Mouse (Mus musculus): ENCODE results near the gene Dgkq. TPM values are rescaled to one million over a fixed set of nuclear protein-coding genes. Genes with fewer than 3 reads are reported as not detected.

The Dgkq gene
- total RNA-seq (2018; cell fraction: chromatin; rRNA removed) = 100 to 1,000 TPM in 9 of 26 experiments, 10 to 100 TPM in 17; 31.3 to 213 (median 93.0) TPM
- 10 to 100 TPM in 2 of 26 experiments, 1 to 10 TPM in 24; 5.0 to 10.7 (median 7.4) TPM for total RNA-seq (2018; cell fraction: cytosol; rRNA removed)
- total RNA-seq (2018; cell fraction: nucleus; rRNA removed) = 10 to 100 TPM; 13.5 to 74.1 (median 32.1) TPM
- polyA plus RNA-seq (2018) = 5.8 to 11.1 TPM (median 8.4 TPM) in 3 replicates

GRCm38 (mm10) chr5:108668977-108669936 lies at the start of gene Dgkq:
TSS of gene Dgkq (minus strand) at chr5:108669672.
- 4% methylated on average over 43 of the region's 43 CpGs for WGBS (ENCODE audit: missing documents)
- Histone ChIP-seq H3K36me3 (ENCODE audit: inconsistent target) (peaks cover 31% of the 10 kb centered on the region), H3K4me3 (ENCODE audit: inconsistent target) (peak within 1 kb of the TSS; percentile 80), H3K27ac (peak within 1 kb of the TSS; percentile 95), H3K79me2 (ENCODE audit: inconsistent target) (peaks cover 22% of the 10 kb centered on the region)

GRCm38 (mm10) chr5:108718051-108718450 lies 48.6 kb upstream of the Dgkq start:
- no peaks in the 10 kb centered on the region for H3K36me3 ChIP-seq (ENCODE audit: inconsistent target)
- H3K4me3 ChIP-seq (ENCODE audit: inconsistent target) = no peak overlapping the region
- WGBS (ENCODE audit: missing documents) = 93% methylated on average over 4 of the region's 4 CpGs
- H3K27ac ChIP-seq = no peak overlapping the region
- H3K79me2 ChIP-seq (ENCODE audit: inconsistent target) = no peaks in the 10 kb centered on the region

GRCm38 (mm10) chr5:108715974-108716373 lies 46.5 kb upstream of the Dgkq start:
- 90% methylated on average over 1 of the region's 1 CpGs for WGBS (ENCODE audit: missing documents)
- H3K36me3 ChIP-seq (ENCODE audit: inconsistent target) = no peaks in the 10 kb centered on the region

DNA sequence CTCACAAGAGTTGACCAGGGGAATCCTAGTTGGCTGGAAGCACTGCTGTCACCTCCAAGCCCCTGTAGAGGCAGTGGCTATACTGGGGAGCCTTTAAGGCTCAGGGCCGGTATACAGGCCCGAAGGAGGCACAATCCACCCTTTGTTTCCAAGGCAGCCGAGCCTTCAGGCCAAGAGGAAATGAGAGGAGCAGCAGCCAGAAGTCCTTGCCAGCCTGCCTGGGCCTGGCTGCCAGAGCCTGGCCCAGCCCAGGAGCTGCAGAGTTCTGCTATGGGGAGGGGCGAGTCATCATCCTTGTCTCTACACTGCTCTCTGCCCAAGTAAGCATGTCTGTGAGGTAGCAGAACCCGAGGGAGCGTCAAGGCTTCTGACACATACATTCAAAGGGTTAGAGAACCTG lies 44.7 kb upstream of the Dgkq start:
- WGBS (ENCODE audit: missing documents) = 67% methylated on average over 6 of the region's 6 CpGs
- H3K36me3 ChIP-seq (ENCODE audit: inconsistent target) = no peaks in the 10 kb centered on the region
- H3K79me2 ChIP-seq (ENCODE audit: inconsistent target) = no peaks in the 10 kb centered on the region
- no peak overlapping the region for H3K27ac ChIP-seq
- H3K4me3 ChIP-seq (ENCODE audit: inconsistent target) = no peak overlapping the region

More at GRCm38 (mm10) chr5:108715974-108716373, 46.5 kb upstream of the Dgkq start:
- H3K79me2 ChIP-seq (ENCODE audit: inconsistent target) = no peaks in the 10 kb centered on the region
- no peak overlapping the region for H3K27ac ChIP-seq
- no peak overlapping the region for H3K4me3 ChIP-seq (ENCODE audit: inconsistent target)

DNA sequence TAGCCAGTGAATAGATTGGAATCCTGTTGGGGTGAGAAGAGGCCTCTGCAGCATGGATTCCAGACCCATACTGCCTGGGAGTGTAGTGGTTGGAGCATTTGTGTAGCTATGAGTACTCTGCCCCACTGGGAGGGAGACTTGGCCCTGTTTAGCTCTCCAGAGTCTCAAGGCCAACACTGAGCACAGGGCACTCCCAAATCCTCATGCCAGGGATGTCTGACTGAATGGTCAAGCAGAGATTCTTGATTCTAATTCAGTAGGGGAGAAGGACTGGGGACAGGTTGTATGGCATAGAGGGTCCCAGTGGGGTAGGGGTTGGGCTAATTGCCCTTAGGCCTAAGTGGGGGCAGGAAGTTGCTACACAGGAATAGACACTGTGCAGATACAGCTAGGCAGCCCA lies 44.2 kb upstream of the Dgkq start:
- no peaks in the 10 kb centered on the region for H3K79me2 ChIP-seq (ENCODE audit: inconsistent target)
- H3K4me3 ChIP-seq (ENCODE audit: inconsistent target) = no peak overlapping the region
- no peaks in the 10 kb centered on the region for H3K36me3 ChIP-seq (ENCODE audit: inconsistent target)
- no peak overlapping the region for H3K27ac ChIP-seq

- WGBS (ENCODE audit: missing documents) = 90% methylated on average over 2 of the region's 2 CpGs
- Histone ChIP-seq H3K4me3 (ENCODE audit: inconsistent target) (no peak overlapping the region), H3K79me2 (ENCODE audit: inconsistent target) (no peaks in the 10 kb centered on the region), H3K36me3 (ENCODE audit: inconsistent target) (no peaks in the 10 kb centered on the region), H3K27ac (no peak overlapping the region)
Measured at GRCm38 (mm10) chr5:108713096-108713495, 43.6 kb upstream of the Dgkq start.

DNA sequence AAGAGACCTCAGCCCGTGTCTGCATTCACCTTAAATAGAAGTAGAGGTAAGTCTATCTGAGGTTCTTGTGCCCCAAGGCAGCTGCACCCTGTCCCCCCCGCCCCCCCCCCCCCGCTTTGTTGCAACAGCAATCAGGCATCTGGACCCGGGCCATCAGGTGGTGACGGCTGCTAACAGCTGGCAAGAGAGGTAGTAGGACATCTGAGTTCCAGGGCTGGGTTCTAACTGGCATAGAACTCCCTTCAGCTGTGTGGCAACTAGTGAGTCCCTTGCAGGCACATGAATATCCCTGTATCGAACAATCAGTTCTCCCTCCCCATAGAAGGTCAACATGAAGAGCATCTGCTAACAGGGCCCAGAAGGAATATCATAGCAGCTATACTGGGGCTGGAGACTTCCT lies 42.5 kb upstream of the Dgkq start:
- no peaks in the 10 kb centered on the region for H3K79me2 ChIP-seq (ENCODE audit: inconsistent target)
- 71% methylated on average over 4 of the region's 6 CpGs for WGBS (ENCODE audit: missing documents)
- no peak overlapping the region for H3K27ac ChIP-seq

GRCm38 (mm10) chr5:108708981-108709731 lies 39.7 kb upstream of the Dgkq start:
- Histone ChIP-seq H3K79me2 (ENCODE audit: inconsistent target) (no peaks in the 10 kb centered on the region), H3K27ac (no peak overlapping the region), H3K36me3 (ENCODE audit: inconsistent target) (no peaks in the 10 kb centered on the region), H3K4me3 (ENCODE audit: inconsistent target) (no peak overlapping the region)
- WGBS (ENCODE audit: missing documents) = 71% methylated on average over 6 of the region's 6 CpGs

More for the DNA sequence above, 42.5 kb upstream of the Dgkq start:
- H3K36me3 ChIP-seq (ENCODE audit: inconsistent target) = no peaks in the 10 kb centered on the region
- no peak overlapping the region for H3K4me3 ChIP-seq (ENCODE audit: inconsistent target)

- Histone ChIP-seq H3K4me3 (ENCODE audit: inconsistent target) (no peak overlapping the region), H3K27ac (no peak overlapping the region), H3K36me3 (ENCODE audit: inconsistent target) (no peaks in the 10 kb centered on the region), H3K79me2 (ENCODE audit: inconsistent target) (no peaks in the 10 kb centered on the region)
- 100% methylated on average over 1 of the region's 1 CpGs for WGBS (ENCODE audit: missing documents)
Measured at GRCm38 (mm10) chr5:108708419-108708818, 38.9 kb upstream of the Dgkq start.

DNA sequence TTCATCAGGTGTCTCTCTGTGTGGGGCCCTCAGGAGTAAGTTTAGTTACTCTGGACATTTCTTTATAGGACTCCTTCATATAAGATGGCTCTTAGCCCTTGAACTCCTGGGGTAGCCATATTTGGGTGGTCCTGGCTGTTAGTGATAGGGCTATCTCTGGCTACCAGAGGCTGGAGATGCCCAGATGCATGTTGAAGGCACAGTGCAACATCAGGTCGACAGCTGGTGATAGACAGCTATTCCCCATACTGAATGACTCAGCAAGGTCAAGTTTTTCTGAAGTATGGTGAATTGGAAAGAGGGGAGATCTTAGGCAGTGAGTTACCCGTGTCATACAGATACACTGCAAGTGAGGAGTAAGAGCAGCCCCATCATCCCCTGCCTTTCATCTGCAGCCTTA lies 38.3 kb upstream of the Dgkq start:
- Histone ChIP-seq H3K27ac (no peak overlapping the region), H3K4me3 (ENCODE audit: inconsistent target) (no peak overlapping the region), H3K79me2 (ENCODE audit: inconsistent target) (no peaks in the 10 kb centered on the region), H3K36me3 (ENCODE audit: inconsistent target) (no peaks in the 10 kb centered on the region)
- 58% methylated on average over 2 of the region's 2 CpGs for WGBS (ENCODE audit: missing documents)

DNA sequence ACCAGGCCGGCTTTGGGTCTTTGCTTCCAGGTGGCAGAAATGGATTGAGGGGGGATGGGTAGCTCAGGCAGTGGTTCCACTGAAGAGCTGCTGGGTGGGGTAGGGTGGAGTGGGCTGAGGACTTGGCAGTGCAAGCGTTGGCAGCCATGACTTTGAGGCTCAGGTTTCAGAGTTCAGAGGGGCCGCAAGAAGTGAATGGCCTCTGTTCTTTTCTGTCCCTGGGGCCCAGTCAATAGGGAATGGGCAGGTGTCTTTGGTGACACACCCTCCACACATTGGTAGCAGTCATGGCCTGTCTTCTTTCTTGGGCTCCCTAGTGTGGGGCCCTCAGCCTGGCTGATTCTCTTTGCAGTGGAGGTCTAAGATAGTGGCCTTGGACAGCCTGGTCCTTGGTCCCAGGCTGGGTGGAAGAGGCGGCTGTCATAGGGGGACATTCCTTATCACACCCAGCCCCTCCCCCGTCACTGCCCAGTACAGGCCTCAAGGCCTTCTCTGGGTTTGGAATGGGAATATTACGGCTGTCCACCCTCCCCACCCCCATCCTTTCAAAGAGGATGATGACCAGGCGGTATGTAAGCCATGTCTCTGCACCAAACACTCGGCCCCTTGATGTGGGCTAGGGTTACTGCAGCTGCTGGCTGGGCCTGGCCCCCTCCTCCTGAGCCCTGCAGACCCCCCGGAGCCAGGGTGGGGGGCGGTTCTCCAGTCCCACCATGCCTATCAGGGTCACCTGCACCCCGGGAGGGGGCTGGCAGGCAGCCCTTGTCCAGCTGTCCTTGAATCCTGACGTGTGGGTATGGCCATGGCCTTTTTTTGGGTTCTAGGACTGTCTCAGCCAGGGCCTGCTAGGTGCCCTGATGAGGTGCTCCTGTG lies 34.5 kb upstream of the Dgkq start:
- Histone ChIP-seq H3K27ac (no peak overlapping the region), H3K4me3 (ENCODE audit: inconsistent target) (no peak overlapping the region), H3K79me2 (ENCODE audit: inconsistent target) (no peaks in the 10 kb centered on the region), H3K36me3 (ENCODE audit: inconsistent target) (no peaks in the 10 kb centered on the region)
- WGBS (ENCODE audit: missing documents) = 89% methylated on average over 12 of the region's 12 CpGs

- Histone ChIP-seq H3K36me3 (ENCODE audit: inconsistent target) (no peaks in the 10 kb centered on the region), H3K79me2 (ENCODE audit: inconsistent target) (no peaks in the 10 kb centered on the region), H3K27ac (no peak overlapping the region), H3K4me3 (ENCODE audit: inconsistent target) (no peak overlapping the region)
- WGBS (ENCODE audit: missing documents) = 93% methylated on average over 10 of the region's 10 CpGs
Measured at GRCm38 (mm10) chr5:108701341-108702021, 32.0 kb upstream of the Dgkq start.

GRCm38 (mm10) chr5:108700346-108700745 lies 30.9 kb upstream of the Dgkq start:
- Histone ChIP-seq H3K27ac (no peak overlapping the region), H3K79me2 (ENCODE audit: inconsistent target) (no peaks in the 10 kb centered on the region), H3K36me3 (ENCODE audit: inconsistent target) (no peaks in the 10 kb centered on the region), H3K4me3 (ENCODE audit: inconsistent target) (no peak overlapping the region)
- WGBS (ENCODE audit: missing documents) = 91% methylated on average over 3 of the region's 3 CpGs

Data from macrophage (primary cell).